Mouse (Mus musculus): ENCODE data around the gene Mfap1a. TPM values are rescaled to one million over a fixed set of nuclear protein-coding genes. Genes with fewer than 3 reads are reported as not detected.

Mfap1a gene
- polyA plus RNA-seq, 1 experiment from 2014 or later: 8.2 TPM

DNA sequence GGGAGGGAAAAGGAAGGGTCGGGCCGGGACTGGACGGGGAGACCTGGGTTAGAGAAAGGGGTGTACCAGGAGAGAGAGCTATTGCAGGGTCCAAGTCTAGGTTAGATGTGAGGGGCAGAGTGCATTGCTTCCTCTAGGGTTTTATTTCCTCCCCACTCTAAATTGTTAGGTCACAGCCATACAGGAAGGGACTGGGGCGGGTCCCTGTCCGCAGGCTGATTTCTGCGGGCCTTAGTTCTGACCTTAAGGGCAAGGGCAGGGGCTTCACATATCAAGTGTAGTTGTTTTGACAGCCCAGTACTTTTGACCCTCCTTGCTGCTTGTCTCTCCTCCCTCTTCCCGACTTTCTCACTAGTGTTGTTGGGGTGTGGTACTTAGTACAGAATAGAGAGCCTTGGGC is 56.4 kb downstream of the Mfap1a start:
- TF ChIP-seq EP300 (IDR thresholded peaks at IDR 0.05; ENCODE audit: low read depth): no peak
- no peak for TF ChIP-seq CTCF (IDR thresholded peaks at IDR 0.05; ENCODE audit: low read depth)
- DNase-seq: peak; percentile 43
- H3K9me3 ChIP-seq (ENCODE audit: low read length): no peaks in the 10 kb centered on the region
- ATAC-seq: no peak
- H3K36me3 ChIP-seq (replicated peaks; ENCODE audit: insufficient read depth, low read length): peaks cover 24% of the 10 kb centered on the region
- peak overlapping the region; percentile 95 for H3K4me2 ChIP-seq (ENCODE audit: low read depth, low read length)
- no peaks in the 10 kb centered on the region for H3K27me3 ChIP-seq (ENCODE audit: insufficient read depth, low read length)
- under 1% methylated on average over 7 of the region's 7 CpGs for WGBS (ENCODE audit: insufficient replicate concordance)
- H3K4me3 ChIP-seq (ENCODE audit: low read depth, low read length): peak overlapping the region; percentile 99
- peak overlapping the region; percentile 97 for H3K27ac ChIP-seq (ENCODE audit: low read depth)
- peaks cover 23% of the 10 kb centered on the region for H3K4me1 ChIP-seq (ENCODE audit: insufficient read depth)
- H3K9ac ChIP-seq (replicated peaks): peak overlapping the region; percentile 100

DNA sequence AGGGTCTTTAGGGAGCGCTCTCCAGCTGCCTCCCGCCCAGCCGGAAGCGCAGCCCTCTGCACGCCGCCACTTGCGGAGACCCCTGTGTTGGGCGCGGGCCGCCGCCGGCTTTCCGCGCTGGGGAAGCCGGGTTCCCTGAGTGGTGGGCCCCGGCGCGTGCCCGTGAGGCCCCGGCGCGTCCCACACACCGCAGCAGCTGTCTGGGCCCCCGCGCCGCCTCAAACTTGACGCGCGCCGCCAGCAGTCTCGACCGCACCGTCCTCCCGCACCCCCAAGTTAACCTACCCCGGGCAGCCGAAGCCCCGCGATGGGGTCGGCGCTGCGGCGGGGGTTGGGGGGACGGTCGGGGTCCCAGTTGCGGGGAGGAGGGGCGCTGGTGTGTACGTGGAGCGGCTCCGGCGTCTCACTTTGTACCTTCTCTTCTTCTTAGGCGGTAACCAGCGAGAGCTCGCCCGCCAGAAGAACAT is 56.9 kb downstream of the Mfap1a start:
- peak overlapping the region; percentile 97 for H3K27ac ChIP-seq (ENCODE audit: low read depth)
- peak overlapping the region; percentile 95 for H3K4me2 ChIP-seq (ENCODE audit: low read depth, low read length)
- under 1% methylated on average over 49 of the region's 54 CpGs for WGBS (ENCODE audit: insufficient replicate concordance)
- DNase-seq: peak; percentile 65
- H3K9ac ChIP-seq (replicated peaks): peak overlapping the region; percentile 100
- H3K27me3 ChIP-seq (ENCODE audit: insufficient read depth, low read length): no peaks in the 10 kb centered on the region
- peaks cover 24% of the 10 kb centered on the region for H3K36me3 ChIP-seq (replicated peaks; ENCODE audit: insufficient read depth, low read length)
- H3K4me1 ChIP-seq (ENCODE audit: insufficient read depth): peaks cover 23% of the 10 kb centered on the region
- no peaks in the 10 kb centered on the region for H3K9me3 ChIP-seq (ENCODE audit: low read length)
- TF ChIP-seq CTCF (IDR thresholded peaks at IDR 0.05; ENCODE audit: low read depth): no peak
- TF ChIP-seq EP300 (IDR thresholded peaks at IDR 0.05; ENCODE audit: low read depth): no peak
- peak; percentile 16 for ATAC-seq
- peak overlapping the region; percentile 99 for H3K4me3 ChIP-seq (ENCODE audit: low read depth, low read length)

DNA sequence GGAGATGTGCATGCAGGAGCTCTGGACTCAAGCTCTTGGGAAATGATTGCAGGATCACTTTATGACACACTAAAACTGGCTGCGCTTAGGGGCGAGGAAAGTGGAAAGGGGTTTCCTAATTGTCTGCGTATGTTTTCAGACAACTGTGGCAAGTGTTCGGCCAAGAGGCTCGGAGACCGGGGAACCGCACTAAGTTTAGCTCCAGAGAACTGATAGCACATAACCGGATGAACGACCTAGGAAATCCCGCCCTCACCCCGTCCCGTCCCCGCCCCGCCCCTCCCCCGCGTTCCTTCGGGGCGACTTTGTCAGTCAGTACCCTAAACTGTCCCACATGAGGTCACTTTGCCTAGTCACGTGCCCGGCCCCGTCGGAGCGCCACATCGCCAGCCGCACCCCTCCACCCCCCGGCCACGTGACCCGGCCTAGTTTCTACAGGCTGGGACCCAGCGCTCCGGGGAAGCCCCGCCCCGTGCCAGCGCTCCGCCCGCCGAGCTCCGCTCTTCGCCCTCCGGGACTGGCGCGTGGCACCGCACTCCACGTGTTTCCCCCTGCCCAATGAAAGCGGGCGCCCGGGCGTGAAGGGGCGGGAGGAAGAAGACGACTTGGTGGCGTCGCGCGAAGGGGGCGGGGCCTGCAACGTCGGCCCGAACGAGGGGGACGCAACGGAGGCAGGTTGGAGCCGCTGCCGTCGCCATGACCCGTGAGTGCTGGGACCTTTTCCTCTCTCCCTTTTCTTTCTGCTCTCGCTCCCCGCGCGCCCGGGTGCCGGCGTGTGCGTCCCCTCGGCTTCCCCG is 57.5 kb downstream of the Mfap1a start, which contains the start of gene Serf2:
Gene Serf2, plus strand, starts transcription at position 457 of the 797 bp plus-strand sequence.
- Histone ChIP-seq H3K27me3 (ENCODE audit: insufficient read depth, low read length) (no peaks in the 10 kb centered on the region), H3K4me2 (ENCODE audit: low read depth, low read length) (peak within 1 kb of the TSS; percentile 95), H3K9me3 (ENCODE audit: low read length) (no peaks in the 10 kb centered on the region), H3K4me3 (ENCODE audit: low read depth, low read length) (peak within 1 kb of the TSS; percentile 99), H3K27ac (ENCODE audit: low read depth) (peak within 1 kb of the TSS; percentile 97), H3K4me1 (ENCODE audit: insufficient read depth) (peaks cover 23% of the 10 kb centered on the region), H3K36me3 (replicated peaks; ENCODE audit: insufficient read depth, low read length) (peaks cover 22% of the 10 kb centered on the region), H3K9ac (replicated peaks) (peak within 1 kb of the TSS; percentile 100)
- 3% methylated on average over 62 of the region's 74 CpGs for WGBS (ENCODE audit: insufficient replicate concordance)
- TF ChIP-seq CTCF (IDR thresholded peaks at IDR 0.05; ENCODE audit: low read depth) (no peak), EP300 (IDR thresholded peaks at IDR 0.05; ENCODE audit: low read depth) (no peak)
- ATAC-seq: peak; percentile 98
- peak; percentile 100 for DNase-seq

DNA sequence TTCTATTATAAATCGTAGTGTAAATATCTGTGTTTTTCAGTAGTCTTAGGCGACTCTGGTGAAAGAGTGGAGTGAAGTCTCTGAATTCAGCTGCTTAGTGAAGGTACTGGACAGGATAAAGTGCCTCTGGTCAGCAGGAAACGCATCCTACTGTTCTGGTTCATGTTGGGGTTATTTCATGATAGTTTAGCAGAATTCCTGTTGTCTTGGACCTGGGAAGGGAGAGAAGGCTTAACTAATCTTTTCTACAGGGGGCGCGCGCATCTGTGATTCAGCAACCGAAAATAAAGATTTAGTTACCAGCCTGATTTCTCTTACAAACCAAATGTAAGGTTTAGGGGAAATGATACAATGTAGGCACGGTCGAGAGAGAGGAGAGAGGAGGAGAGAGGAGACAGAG is 58.3 kb downstream of the Mfap1a start:
- WGBS (ENCODE audit: insufficient replicate concordance): 15% methylated on average over 9 of the region's 9 CpGs
- ATAC-seq: no peak
- H3K4me3 ChIP-seq (ENCODE audit: low read depth, low read length): peak overlapping the region; percentile 50
- H3K27ac ChIP-seq (ENCODE audit: low read depth): peak overlapping the region; percentile 85
- H3K9ac ChIP-seq (replicated peaks): peak overlapping the region; percentile 59
- peak overlapping the region; percentile 95 for H3K4me2 ChIP-seq (ENCODE audit: low read depth, low read length)
- TF ChIP-seq EP300 (IDR thresholded peaks at IDR 0.05; ENCODE audit: low read depth) (no peak), CTCF (IDR thresholded peaks at IDR 0.05; ENCODE audit: low read depth) (peak; percentile 42)
- peaks cover 25% of the 10 kb centered on the region for H3K4me1 ChIP-seq (ENCODE audit: insufficient read depth)
- H3K36me3 ChIP-seq (replicated peaks; ENCODE audit: insufficient read depth, low read length): peaks cover 15% of the 10 kb centered on the region
- peak; percentile 24 for DNase-seq
- no peaks in the 10 kb centered on the region for H3K27me3 ChIP-seq (ENCODE audit: insufficient read depth, low read length)
- H3K9me3 ChIP-seq (ENCODE audit: low read length): no peaks in the 10 kb centered on the region

DNA sequence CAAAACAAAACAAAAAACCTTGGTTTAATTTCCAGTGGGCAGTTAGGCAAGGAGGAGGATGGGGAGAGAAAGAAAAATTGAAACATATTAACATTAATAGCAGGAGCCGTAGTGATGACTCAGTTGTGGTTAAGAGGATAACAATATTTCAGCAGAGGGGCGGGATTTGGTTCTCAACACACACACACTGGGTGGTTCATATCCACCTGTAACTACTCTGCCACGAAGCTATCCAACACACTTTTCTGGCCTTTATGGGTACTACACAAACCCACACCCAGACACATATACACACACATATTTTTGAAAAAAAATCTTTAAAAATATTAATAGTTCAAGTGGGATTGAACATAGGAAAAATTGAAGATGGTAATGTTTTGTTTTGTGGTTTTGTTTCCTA is 59.5 kb downstream of the Mfap1a start:
- Histone ChIP-seq H3K36me3 (replicated peaks; ENCODE audit: insufficient read depth, low read length) (peaks cover 6% of the 10 kb centered on the region; the same call in 1 of the 2 replicates), H3K27ac (ENCODE audit: low read depth) (no peak overlapping the region), H3K27me3 (ENCODE audit: insufficient read depth, low read length) (no peaks in the 10 kb centered on the region), H3K9me3 (ENCODE audit: low read length) (no peaks in the 10 kb centered on the region), H3K4me3 (ENCODE audit: low read depth, low read length) (no peak overlapping the region), H3K9ac (replicated peaks) (no peak overlapping the region), H3K4me2 (ENCODE audit: low read depth, low read length) (no peak overlapping the region), H3K4me1 (ENCODE audit: insufficient read depth) (peaks cover 33% of the 10 kb centered on the region)
- TF ChIP-seq CTCF (IDR thresholded peaks at IDR 0.05; ENCODE audit: low read depth) (no peak), EP300 (IDR thresholded peaks at IDR 0.05; ENCODE audit: low read depth) (no peak)
- DNase-seq (no peak), ATAC-seq (no peak)
- 59% methylated on average over 3 of the region's 3 CpGs for WGBS (ENCODE audit: insufficient replicate concordance)

DNA sequence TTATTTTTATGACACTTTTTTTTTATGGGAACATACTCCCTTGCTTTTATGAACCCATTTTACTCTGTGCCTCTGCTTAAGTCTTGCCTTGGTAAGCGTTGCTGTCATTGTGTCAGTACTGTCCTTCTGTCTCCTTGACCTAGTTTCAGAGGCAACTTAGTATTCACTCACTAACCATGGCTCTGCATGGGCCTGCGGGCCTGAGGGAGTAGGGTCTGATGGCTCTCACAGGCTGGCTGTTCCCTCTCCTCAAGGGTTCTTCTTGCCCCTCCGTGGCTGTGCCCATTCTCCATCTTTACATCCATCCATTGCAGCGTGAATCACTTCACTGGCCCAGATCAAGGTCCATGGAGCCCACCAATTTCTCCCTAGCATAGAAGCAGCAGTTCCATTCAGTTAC is 60.0 kb downstream of the Mfap1a start:
- ATAC-seq (no peak), DNase-seq (no peak)
- TF ChIP-seq EP300 (IDR thresholded peaks at IDR 0.05; ENCODE audit: low read depth) (no peak), CTCF (IDR thresholded peaks at IDR 0.05; ENCODE audit: low read depth) (no peak)
- Histone ChIP-seq H3K9ac (replicated peaks) (no peak overlapping the region), H3K9me3 (ENCODE audit: low read length) (no peaks in the 10 kb centered on the region), H3K36me3 (replicated peaks; ENCODE audit: insufficient read depth, low read length) (peaks cover 4% of the 10 kb centered on the region; the same call in 1 of the 2 replicates), H3K27ac (ENCODE audit: low read depth) (no peak overlapping the region), H3K4me1 (ENCODE audit: insufficient read depth) (peaks cover 37% of the 10 kb centered on the region), H3K4me2 (ENCODE audit: low read depth, low read length) (no peak overlapping the region), H3K4me3 (ENCODE audit: low read depth, low read length) (no peak overlapping the region), H3K27me3 (ENCODE audit: insufficient read depth, low read length) (no peaks in the 10 kb centered on the region)
- 79% methylated on average over 4 of the region's 4 CpGs for WGBS (ENCODE audit: insufficient replicate concordance)

Data from liver, postnatal 0 days (tissue).